Mouse (Mus musculus) heart, postnatal 4 days (tissue): ENCODE measurements around the gene Ckb. TPM values are rescaled to one million over a fixed set of nuclear protein-coding genes. Genes with fewer than 3 reads are reported as not detected.
"Not testable (repeated sequence)": the region's sequence is repeated elsewhere in the genome, so short reads cannot be mapped to it uniquely, and the experiment has no call there.

ENCODE experiments used
- DNase-seq: peaks from one replicate; pipeline ENCODE4 v3.0.0; 2021
- total RNA-seq, 2 experiments: library from RNA; stranded (reverse); gene quantifications; 2 replicates each; pipeline ENCODE4 v1.2.3; 2021

Gene Ckb
- total RNA-seq: 100 to 1,000 TPM; 165 to 181 TPM

- peak; percentile 83 for DNase-seq
Observed at GRCm38 (mm10) chr12:111672176-111672575, at the start of gene Ckb. Ckb (minus strand) TSS chr12:111672338.

GRCm38 (mm10) chr12:111720222-111720621 is 48.1 kb upstream of the Ckb start:
- no peak for DNase-seq

GRCm38 (mm10) chr12:111718656-111719055 is 46.5 kb upstream of the Ckb start:
- no peak for DNase-seq

- no peak for DNase-seq
Observed at GRCm38 (mm10) chr12:111716505-111716904, 44.4 kb upstream of the Ckb start.

GRCm38 (mm10) chr12:111713880-111714279 is 41.7 kb upstream of the Ckb start:
- DNase-seq: not testable (repeated sequence)

- DNase-seq: peak; percentile 93
Observed at GRCm38 (mm10) chr12:111713004-111713651, 41.0 kb upstream of the Ckb start, which contains the start of the genes Bag5 and Apopt1. Bag5 (minus strand) TSS chr12:111713257. Apopt1 (plus strand) TSS chr12:111713261.

GRCm38 (mm10) chr12:111712476-111712875 is 40.3 kb upstream of the Ckb start:
- no peak for DNase-seq

GRCm38 (mm10) chr12:111710091-111710490 is 38.0 kb upstream of the Ckb start:
- DNase-seq: no peak

GRCm38 (mm10) chr12:111708181-111708580 is 36.0 kb upstream of the Ckb start:
- DNase-seq: peak; percentile 71

GRCm38 (mm10) chr12:111705186-111705973 is 33.2 kb upstream of the Ckb start:
- peak; percentile 82 for DNase-seq

- peak; percentile 76 for DNase-seq
Observed at GRCm38 (mm10) chr12:111704609-111705008, 32.5 kb upstream of the Ckb start.

GRCm38 (mm10) chr12:111703301-111703700 is 31.2 kb upstream of the Ckb start:
- DNase-seq: no peak

- no peak for DNase-seq
Observed at GRCm38 (mm10) chr12:111700920-111701458, 28.9 kb upstream of the Ckb start.

- no peak for DNase-seq
Observed at GRCm38 (mm10) chr12:111699542-111699941, 27.4 kb upstream of the Ckb start.

GRCm38 (mm10) chr12:111698346-111698913 is 26.3 kb upstream of the Ckb start:
- DNase-seq: no peak

GRCm38 (mm10) chr12:111697708-111698107 is 25.6 kb upstream of the Ckb start:
- DNase-seq: no peak

- DNase-seq: peak; percentile 82
Observed at GRCm38 (mm10) chr12:111696239-111696638, 24.1 kb upstream of the Ckb start.

GRCm38 (mm10) chr12:111694880-111695804 is 23.0 kb upstream of the Ckb start:
- no peak for DNase-seq

- no peak for DNase-seq
Observed at GRCm38 (mm10) chr12:111694271-111694781, 22.2 kb upstream of the Ckb start.

GRCm38 (mm10) chr12:111693341-111694270 is 21.5 kb upstream of the Ckb start:
- no peak for DNase-seq

GRCm38 (mm10) chr12:111692899-111693298 is 20.8 kb upstream of the Ckb start:
- DNase-seq: no peak
